21 mouse cellular contexts compared by ENCODE assay signal in the genomic region with DNA sequence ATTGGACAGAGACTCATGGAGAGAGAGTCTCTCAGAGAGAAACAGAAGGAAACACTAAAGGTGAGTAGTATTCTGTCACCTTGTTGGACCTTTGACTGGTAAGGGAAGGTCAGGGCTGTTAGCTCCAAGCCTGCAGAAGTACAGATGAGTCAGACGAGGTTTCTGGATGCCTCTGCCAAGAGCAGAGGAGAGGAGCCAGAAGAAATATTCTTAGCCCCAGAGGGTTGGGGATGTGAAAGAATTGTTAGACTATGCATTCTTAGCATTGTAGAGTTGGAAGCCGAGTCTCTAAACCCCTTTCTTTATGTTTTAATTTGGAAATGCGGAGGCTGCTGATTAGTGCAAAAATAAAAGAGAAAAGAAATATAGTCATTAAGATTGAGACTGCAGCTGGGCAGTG. TPM values are rescaled to one million over a fixed set of nuclear protein-coding genes. Genes with fewer than 3 reads are reported as not detected.
A peak's percentile ranks its signal among the peaks of the same experiment; 100 is the strongest.
DNase-seq lines count a peak whose midpoint lies in the region; TF ChIP-seq lines count a peak whose summit lies in the region.
"Had no signal": no experiment of that assay in that cellular context is flagged by ENCODE, and none has a peak within 500 bp of the region (broad histone marks: within the 10 kb centered on the region; RNA-seq: fewer than 3 reads in every experiment).

No protein-coding gene starts in this region.

- TF ChIP-seq CTCF in olfactory bulb, adult 2 months (IDR thresholded peaks at IDR 0.05; ENCODE audit: insufficient read depth, low read depth, low read length): no peak

- intact Hi-C loops in heart, postnatal 36 days (cut with DNase I): no loop called here

- H3K27ac ChIP-seq in olfactory bulb, adult 2 months (ENCODE audit: insufficient read depth, low read depth, low read length): peak overlapping the region; percentile 91
- H3K27ac ChIP-seq: hindbrain, embryonic 12.5 days; hindbrain, postnatal 0 days; intestine, embryonic 15.5 days; layer of hippocampus, adult 2 months; limb, embryonic 13.5 days; lung, embryonic 15.5 days; neural tube, embryonic 13.5 days had no signal

- WGBS in olfactory bulb, adult 2 months: 36% methylated on average over 3 of the region's 3 CpGs

- no peak overlapping the region for H3K4me3 ChIP-seq in olfactory bulb, adult 2 months (ENCODE audit: insufficient read depth, low read depth, low read length)
- H3K4me3 ChIP-seq: hindbrain, embryonic 12.5 days; intestine, embryonic 15.5 days; layer of hippocampus, adult 2 months; limb, embryonic 13.5 days; lung, embryonic 15.5 days; myocyte; neural tube, embryonic 13.5 days had no signal

- DNase-seq in adrenal gland, adult 2 months: peak; percentile 66
- no peak for DNase-seq in adrenal gland, postnatal 4 days (ENCODE audit: low spot score in 2 of 2)
- DNase-seq in heart, adult 18-20 months: peak; percentile 23 to 32
- no peak for DNase-seq in heart, postnatal 36 days
- peak; percentile 39 for DNase-seq in adrenal gland, postnatal 14 days
- DNase-seq in cerebellum, postnatal 10 days: no peak
- no peak for DNase-seq in layer of hippocampus, postnatal 36 days
- DNase-seq: cerebellum, adult 8-10 months; cerebellum, postnatal 36 days; kidney, adult 2 months; kidney, postnatal 36 days; right cerebral cortex, postnatal 14 days had no signal

- peaks cover 23% of the 10 kb centered on the region for H3K4me1 ChIP-seq in olfactory bulb, adult 2 months (ENCODE audit: control insufficient read depth, insufficient read depth, low read length)
- H3K4me1 ChIP-seq: hindbrain, embryonic 12.5 days; intestine, embryonic 15.5 days; limb, embryonic 13.5 days; lung, embryonic 15.5 days; neural tube, embryonic 13.5 days had no signal

- no peak for TF ChIP-seq POLR2A in olfactory bulb, adult 2 months (IDR thresholded peaks at IDR 0.05; ENCODE audit: insufficient read depth, low read depth, low read length)

RNA-seq across cellular contexts. Expression of a gene that starts 6.5 kb away (rescaled TPM):
- total RNA-seq in adrenal gland, adult 2 months (2021): under 1 TPM; 0.86 to 0.97 TPM
- polyA plus RNA-seq in adrenal gland, adult 2 months (2012; rRNA removed): 0.83 and 2.3 TPM in 2 replicates
- total RNA-seq in adrenal gland, postnatal 4 days (2021): 1 to 10 TPM in 1 of 2 experiments, under 1 TPM in 1; 0.76 to 1.5 TPM
- under 1 TPM; 0.65 to 0.82 TPM for total RNA-seq in heart, adult 18-20 months (2021)
- under 1 TPM; 0.24 to 0.36 TPM for total RNA-seq in heart, postnatal 36 days (2021)
- 0.59 and 3.8 TPM in 2 replicates for total RNA-seq in adrenal gland, postnatal 14 days (2021)
- not detected in 2 replicates for polyA plus RNA-seq in olfactory bulb, adult 2 months (2012; ENCODE audit: insufficient read depth, insufficient read length, low replicate concordance, missing spikeins)
- under 1 TPM; 0.38 to 0.52 TPM for total RNA-seq in layer of hippocampus, postnatal 36 days (2021)
- total RNA-seq: hindbrain, postnatal 0 days had no signal

RNA-seq across cellular contexts. Expression of a gene that starts 21.3 kb away (rescaled TPM):
- total RNA-seq in adrenal gland, adult 2 months (2021): 100 to 1,000 TPM; 124 TPM
- 48.0 and 48.6 TPM in 2 replicates for polyA plus RNA-seq in adrenal gland, adult 2 months (2012; rRNA removed)
- 100 to 1,000 TPM; 110 to 111 TPM for total RNA-seq in adrenal gland, postnatal 4 days (2021)
- 100 to 1,000 TPM; 118 to 119 TPM for total RNA-seq in heart, adult 18-20 months (2021)
- 100 to 1,000 TPM; 110 to 111 TPM for total RNA-seq in heart, postnatal 36 days (2021)
- 115 and 132 TPM in 2 replicates for total RNA-seq in adrenal gland, postnatal 14 days (2021)
- polyA plus RNA-seq in olfactory bulb, adult 2 months (2012; ENCODE audit: insufficient read depth, insufficient read length, low replicate concordance, missing spikeins): 256 TPM in 1 of 2 replicates, not detected in the other
- 100 to 1,000 TPM; 142 to 153 TPM for total RNA-seq in layer of hippocampus, postnatal 36 days (2021)

Comparison
In these comparisons a context has a peak if more than half of its experiments do, and no peak if none do; other contexts are left out.
1. DNase-seq: peak in adrenal gland, adult 2 months (single experiment), heart, adult 18-20 months (2 of 2) and adrenal gland, postnatal 14 days (single experiment); none in adrenal gland, postnatal 4 days (0 of 2), heart, postnatal 36 days (0 of 2), cerebellum, postnatal 10 days (0 of 2) and layer of hippocampus, postnatal 36 days (0 of 2).